Mouse (Mus musculus) embryonic facial prominence, embryonic 11.5 days (tissue): ENCODE results near the gene Heg1. TPM values are rescaled to one million over a fixed set of nuclear protein-coding genes. Genes with fewer than 3 reads are reported as not detected.

Experiments used
- ATAC-seq: fragments of 200-750 bp; cut with Nextera tagmentation; replicated peaks from 2 replicates; pipeline ENCODE4 v1.8.0; 2017; ENCODE audit warnings: low read depth; ENCODE audit not compliant: insufficient number of reproducible peaks, low FRiP score, low TSS enrichment
- DNase-seq: peaks from one replicate; pipeline ENCODE4 v3.0.0-alpha.2; 2015; ENCODE audit warnings: low spot score
- H3K27ac ChIP-seq: fragments of 300-500 bp; sonication (generic); replicated peaks from 2 replicates; pipeline ENCODE4 v1.5.1; 2014; ENCODE audit warnings: mild to moderate bottlenecking, low read depth, low read length, control low read depth
- H3K27me3 ChIP-seq: fragments of 300-500 bp; sonication (generic); 2 replicates; pipeline ENCODE4 v1.6.1; 2014; ENCODE audit warnings: mild to moderate bottlenecking, low read length, moderate library complexity, mixed read lengths; ENCODE audit not compliant: control insufficient read depth, insufficient read depth
- H3K36me3 ChIP-seq: fragments of 300-500 bp; sonication (generic); replicated peaks from 2 replicates; pipeline ENCODE4 v1.6.1; 2014; ENCODE audit warnings: low read depth, mild to moderate bottlenecking, low read length, moderate library complexity, mixed read lengths; ENCODE audit not compliant: control insufficient read depth, insufficient read depth
- H3K4me1 ChIP-seq: fragments of 300-500 bp; sonication (generic); 2 replicates; pipeline ENCODE4 v1.6.1; 2014; ENCODE audit warnings: low read length, mixed read lengths; ENCODE audit not compliant: control insufficient read depth, insufficient read depth
- H3K4me2 ChIP-seq: fragments of 300-500 bp; sonication (generic); 2 replicates; pipeline ENCODE4 v1.6.1; 2014; ENCODE audit warnings: low read depth, mild to moderate bottlenecking, control low read depth, low read length, moderate library complexity
- H3K4me3 ChIP-seq: fragments of 300-500 bp; sonication (generic); 2 replicates; pipeline ENCODE4 v1.5.1; 2014; ENCODE audit warnings: low read depth, low read length, control low read depth
- H3K9ac ChIP-seq: fragments of 300-500 bp; sonication (generic); replicated peaks from 2 replicates; pipeline ENCODE4 v1.6.1; 2014; ENCODE audit warnings: mild to moderate bottlenecking, control low read depth, low read length
- H3K9me3 ChIP-seq: fragments of 300-500 bp; sonication (generic); replicated peaks from 2 replicates; pipeline ENCODE4 v1.6.1; 2016; ENCODE audit warnings: mild to moderate bottlenecking, low read length, inconsistent platforms, mixed read lengths; ENCODE audit not compliant: control insufficient read depth
- WGBS: fragments of 180-500 bp; shearing (Covaris S2); extraction: QIAGEN DNeasy Blood & Tissue Kit; methylation state at CpG from one replicate; pipeline ENCODE4 v1.1.7; 2014; 5-methylcytosine and 5-hydroxymethylcytosine counted together
- polyA plus RNA-seq: library from polyadenylated mRNA; unstranded; fragments of >200 nt; fragmentation: Nextera tagmentation; extraction: Ambion mirVana; gene quantifications from 2 replicates; pipeline ENCODE4 v1.2.1, GENCODE M21; 2014

The Heg1 gene
- polyA plus RNA-seq, 1 experiment from 2014 or later, result 12.4 TPM

DNA sequence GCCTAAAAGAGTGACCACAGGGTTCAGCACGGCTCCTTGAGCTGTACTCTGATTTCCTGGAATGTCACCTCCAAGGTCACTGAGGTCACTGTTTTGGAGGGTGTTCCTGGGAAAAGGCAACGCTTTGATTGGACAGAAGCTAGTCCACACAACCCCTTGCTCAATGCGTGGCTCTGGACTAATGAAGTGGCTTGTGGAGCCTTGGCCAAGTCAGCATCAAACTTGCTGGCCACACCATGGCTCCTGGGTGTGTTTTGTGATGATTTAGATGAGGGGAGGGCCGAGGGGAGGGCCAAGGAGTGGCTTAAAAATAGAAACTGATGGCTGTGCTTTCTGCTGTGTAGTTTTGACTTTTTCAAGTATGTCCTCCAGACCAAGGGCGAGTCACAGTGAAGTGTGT, 24.0 kb upstream of the Heg1 start:
- Histone ChIP-seq H3K27me3 (no peaks in the 10 kb centered on the region), H3K4me2 (no peak overlapping the region), H3K36me3 (no peaks in the 10 kb centered on the region), H3K4me3 (no peak overlapping the region), H3K4me1 (no peaks in the 10 kb centered on the region), H3K9me3 (no peaks in the 10 kb centered on the region), H3K9ac (no peak overlapping the region), H3K27ac (no peak overlapping the region)
- DNase-seq (no peak), ATAC-seq (no peak)
- WGBS, result 50% methylated on average over 5 of the region's 5 CpGs

DNA sequence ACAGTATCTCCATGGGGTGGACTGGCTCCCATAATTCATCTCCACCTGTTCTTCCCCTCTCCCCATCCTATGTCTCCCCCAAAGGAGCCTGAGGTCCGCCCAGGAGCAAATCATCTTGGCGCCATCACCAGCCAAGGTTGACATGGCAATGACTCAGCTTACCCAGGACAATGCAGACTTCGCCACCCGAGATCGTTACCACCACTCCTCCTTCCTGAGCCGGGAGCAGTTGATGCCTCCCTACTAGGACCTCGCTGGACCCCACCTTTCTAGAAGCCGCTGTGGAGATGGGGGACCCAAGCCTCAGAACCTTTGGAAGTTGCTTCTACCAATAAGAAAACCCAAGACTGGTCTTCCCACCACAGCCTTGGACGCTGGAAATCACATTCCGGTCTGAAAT, 21.3 kb upstream of the Heg1 start:
- DNase-seq (no peak), ATAC-seq (no peak)
- Histone ChIP-seq H3K4me3 (no peak overlapping the region), H3K4me2 (no peak overlapping the region), H3K9me3 (no peaks in the 10 kb centered on the region), H3K27ac (no peak overlapping the region), H3K9ac (no peak overlapping the region), H3K4me1 (no peaks in the 10 kb centered on the region), H3K36me3 (no peaks in the 10 kb centered on the region), H3K27me3 (no peaks in the 10 kb centered on the region)
- WGBS, result 92% methylated on average over 10 of the region's 10 CpGs

DNA sequence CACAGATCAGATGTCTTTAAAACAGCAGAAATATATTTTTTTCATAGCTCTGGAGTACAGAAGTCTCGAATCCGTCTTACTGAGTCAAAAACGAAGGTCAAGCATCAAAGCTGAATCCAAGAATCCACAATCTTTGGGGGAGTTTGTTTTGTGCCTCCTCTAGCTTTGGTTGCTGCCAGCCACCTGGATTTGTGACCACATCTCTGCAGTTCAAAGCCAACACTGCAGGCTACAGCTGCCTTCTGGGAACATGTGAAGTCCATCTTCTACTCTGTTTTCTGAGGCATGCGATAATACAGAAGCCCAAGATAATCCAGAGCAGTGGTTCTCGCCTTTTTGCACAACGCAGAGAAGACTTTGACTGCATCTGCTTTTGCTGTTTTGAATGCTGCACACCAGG, 17.9 kb upstream of the Heg1 start:
- H3K36me3 ChIP-seq, result no peaks in the 10 kb centered on the region
- ATAC-seq (no peak), DNase-seq (no peak)
- H3K27ac ChIP-seq, result no peak overlapping the region
- H3K9me3 ChIP-seq, result no peaks in the 10 kb centered on the region
- no peaks in the 10 kb centered on the region for H3K27me3 ChIP-seq
- WGBS, result 89% methylated on average over 6 of the region's 6 CpGs
- no peak overlapping the region for H3K4me2 ChIP-seq
- H3K4me3 ChIP-seq, result no peak overlapping the region
- H3K4me1 ChIP-seq, result no peaks in the 10 kb centered on the region
- H3K9ac ChIP-seq, result no peak overlapping the region

DNA sequence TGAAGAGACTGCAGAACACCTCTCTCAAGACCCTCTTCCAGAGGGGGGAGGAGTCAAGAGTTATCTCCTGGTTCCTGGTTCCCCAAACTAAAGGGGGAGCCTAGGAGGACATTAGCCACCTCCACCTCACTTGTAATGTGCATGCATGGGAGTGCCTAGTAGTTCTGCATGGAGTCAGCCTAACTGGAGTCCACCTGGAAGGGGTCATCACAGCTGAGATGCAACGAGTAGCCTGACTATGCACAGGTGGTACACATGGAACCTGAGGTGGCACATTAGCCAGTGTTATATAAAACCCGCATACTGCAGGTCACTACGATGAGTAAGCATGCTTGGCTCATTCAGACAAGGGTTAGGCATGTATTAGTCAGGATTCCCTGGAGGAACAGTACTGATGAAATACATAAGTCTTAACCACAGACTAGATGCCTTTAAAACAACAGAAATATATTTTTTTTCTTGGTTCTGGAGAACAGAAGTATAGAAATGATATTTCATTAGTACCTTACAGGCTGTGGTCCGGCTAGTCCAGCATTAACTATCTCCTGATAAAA, 17.1 kb upstream of the Heg1 start:
- no peaks in the 10 kb centered on the region for H3K9me3 ChIP-seq
- H3K4me2 ChIP-seq, result no peak overlapping the region
- DNase-seq, result no peak
- H3K4me3 ChIP-seq, result no peak overlapping the region
- ATAC-seq, result no peak
- H3K9ac ChIP-seq, result no peak overlapping the region
- H3K4me1 ChIP-seq, result no peaks in the 10 kb centered on the region
- no peaks in the 10 kb centered on the region for H3K27me3 ChIP-seq
- 92% methylated on average over 4 of the region's 4 CpGs for WGBS
- H3K27ac ChIP-seq, result no peak overlapping the region
- no peaks in the 10 kb centered on the region for H3K36me3 ChIP-seq

DNA sequence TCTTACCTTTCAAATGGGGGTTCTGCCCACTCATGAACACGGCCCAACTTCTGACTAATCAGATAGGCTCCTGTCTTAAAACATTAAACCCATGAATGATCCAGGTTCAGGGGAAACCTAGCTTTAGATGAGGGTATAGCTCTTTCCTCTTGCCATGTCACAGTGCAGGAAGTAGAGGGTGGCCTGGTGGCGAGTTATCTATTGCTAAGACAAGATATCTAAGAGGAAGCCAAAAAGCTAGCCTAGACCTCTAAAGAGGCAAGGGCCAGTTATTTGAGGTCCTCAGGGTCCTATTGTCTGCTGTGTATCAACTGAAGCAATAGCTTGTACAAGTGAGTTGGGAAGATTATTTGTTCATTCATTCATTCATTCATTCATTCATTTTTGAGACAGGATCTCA, 15.7 kb upstream of the Heg1 start:
- Histone ChIP-seq H3K9me3 (no peaks in the 10 kb centered on the region), H3K4me2 (no peak overlapping the region), H3K4me3 (no peak overlapping the region), H3K27me3 (no peaks in the 10 kb centered on the region), H3K27ac (no peak overlapping the region), H3K4me1 (no peaks in the 10 kb centered on the region), H3K36me3 (no peaks in the 10 kb centered on the region), H3K9ac (no peak overlapping the region)
- no peak for ATAC-seq
- WGBS, result 82% methylated on average over 2 of the region's 2 CpGs
- no peak for DNase-seq

DNA sequence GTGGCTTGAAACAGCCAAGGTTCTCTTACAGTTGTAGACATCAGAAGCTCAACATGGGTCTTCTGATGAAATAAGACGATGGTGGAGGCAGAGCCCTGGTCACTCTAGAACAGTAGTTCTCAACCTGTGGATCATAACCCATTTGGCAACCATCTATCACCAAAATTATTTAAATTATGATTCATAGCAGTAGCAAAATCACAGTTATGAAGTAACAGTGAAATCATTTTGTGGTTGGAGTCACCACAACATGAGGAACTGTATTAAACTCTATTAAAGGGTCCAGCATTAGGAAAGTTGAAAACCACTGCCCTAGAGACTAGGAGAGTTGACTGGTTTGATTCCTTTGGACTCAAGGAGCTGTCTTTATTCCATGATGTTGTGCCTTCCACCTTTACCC, 15.1 kb upstream of the Heg1 start:
- no peaks in the 10 kb centered on the region for H3K4me1 ChIP-seq
- DNase-seq (no peak), ATAC-seq (no peak)
- no peak overlapping the region for H3K27ac ChIP-seq
- no peak overlapping the region for H3K9ac ChIP-seq
- 93% methylated on average over 1 of the region's 1 CpGs for WGBS
- no peaks in the 10 kb centered on the region for H3K36me3 ChIP-seq
- no peak overlapping the region for H3K4me2 ChIP-seq
- no peaks in the 10 kb centered on the region for H3K9me3 ChIP-seq
- no peak overlapping the region for H3K4me3 ChIP-seq
- H3K27me3 ChIP-seq, result no peaks in the 10 kb centered on the region

DNA sequence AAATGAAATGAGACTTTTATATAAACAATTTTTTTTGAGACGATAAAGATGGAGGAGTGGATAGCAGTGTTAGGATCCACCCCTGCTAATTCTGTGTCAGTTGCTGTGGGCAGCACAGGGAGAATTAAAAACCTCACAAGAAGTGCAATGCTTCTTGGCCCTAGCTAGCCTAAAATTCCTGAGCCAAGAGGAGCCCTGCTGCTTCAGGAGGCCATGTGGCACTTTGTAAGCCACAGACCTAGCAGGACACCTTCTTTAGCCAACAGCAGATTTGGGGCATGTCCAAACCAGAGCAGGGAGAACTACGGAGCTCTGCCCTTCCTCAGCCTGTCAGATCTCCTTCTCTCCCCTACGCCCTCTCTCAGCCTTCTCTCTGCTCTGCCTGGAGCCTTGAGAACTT, 13.8 kb upstream of the Heg1 start:
- Histone ChIP-seq H3K36me3 (no peaks in the 10 kb centered on the region), H3K27me3 (no peaks in the 10 kb centered on the region), H3K9me3 (no peaks in the 10 kb centered on the region), H3K4me1 (no peaks in the 10 kb centered on the region), H3K9ac (no peak overlapping the region), H3K4me2 (no peak overlapping the region), H3K27ac (no peak overlapping the region), H3K4me3 (no peak overlapping the region)
- WGBS, result 75% methylated on average over 3 of the region's 3 CpGs
- no peak for ATAC-seq
- no peak for DNase-seq

DNA sequence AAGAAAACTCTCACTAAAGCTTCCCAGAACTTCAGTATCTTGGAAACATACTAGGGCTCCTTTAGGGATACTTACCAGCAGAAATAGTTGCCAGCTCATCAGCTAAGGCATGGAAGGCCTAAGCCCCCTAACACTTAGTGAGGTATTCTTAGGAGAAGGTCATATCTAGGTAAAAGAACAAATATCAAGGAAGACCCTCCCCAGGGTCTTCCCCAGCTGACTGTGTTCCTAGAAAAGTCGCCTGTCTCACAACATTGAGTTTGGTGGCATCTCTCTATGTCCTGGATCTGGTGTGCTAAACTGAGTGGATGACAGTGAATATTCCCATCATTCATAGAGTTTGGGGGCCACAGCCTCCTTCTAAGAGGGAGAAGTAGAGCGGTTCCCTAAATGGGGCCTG, 13.2 kb upstream of the Heg1 start:
- ATAC-seq, result no peak
- Histone ChIP-seq H3K27me3 (no peaks in the 10 kb centered on the region), H3K4me2 (no peak overlapping the region), H3K27ac (no peak overlapping the region), H3K36me3 (no peaks in the 10 kb centered on the region), H3K4me1 (no peaks in the 10 kb centered on the region), H3K9me3 (no peaks in the 10 kb centered on the region), H3K4me3 (no peak overlapping the region), H3K9ac (no peak overlapping the region)
- DNase-seq, result no peak
- 90% methylated on average over 2 of the region's 2 CpGs for WGBS
